Mouse (Mus musculus) ES-E14 (cell line): ENCODE measurements around the gene Srr.

Source experiments
- CHD2 ChIP-seq: IDR thresholded peaks from 2 replicates; pipeline ENCODE4 v1.6.1; 2014; ENCODE audit warnings: mild to moderate bottlenecking, low read depth, low read length, inconsistent platforms
- HCFC1 ChIP-seq: IDR thresholded peaks from 2 replicates; pipeline ENCODE4 v1.6.1; 2012; ENCODE audit warnings: low read length, inconsistent platforms, borderline replicate concordance; ENCODE audit not compliant: insufficient read depth
- MAFK ChIP-seq: IDR thresholded peaks from 2 replicates; pipeline ENCODE4 v1.6.1; 2014; ENCODE audit warnings: mild to moderate bottlenecking, low read depth, low read length, inconsistent platforms; ENCODE audit not compliant: insufficient read depth
- ZC3H11A ChIP-seq: IDR thresholded peaks from 2 replicates; pipeline ENCODE4 v1.6.1; 2012; ENCODE audit warnings: low read depth, mild to moderate bottlenecking, inconsistent platforms, low read length, borderline replicate concordance

DNA sequence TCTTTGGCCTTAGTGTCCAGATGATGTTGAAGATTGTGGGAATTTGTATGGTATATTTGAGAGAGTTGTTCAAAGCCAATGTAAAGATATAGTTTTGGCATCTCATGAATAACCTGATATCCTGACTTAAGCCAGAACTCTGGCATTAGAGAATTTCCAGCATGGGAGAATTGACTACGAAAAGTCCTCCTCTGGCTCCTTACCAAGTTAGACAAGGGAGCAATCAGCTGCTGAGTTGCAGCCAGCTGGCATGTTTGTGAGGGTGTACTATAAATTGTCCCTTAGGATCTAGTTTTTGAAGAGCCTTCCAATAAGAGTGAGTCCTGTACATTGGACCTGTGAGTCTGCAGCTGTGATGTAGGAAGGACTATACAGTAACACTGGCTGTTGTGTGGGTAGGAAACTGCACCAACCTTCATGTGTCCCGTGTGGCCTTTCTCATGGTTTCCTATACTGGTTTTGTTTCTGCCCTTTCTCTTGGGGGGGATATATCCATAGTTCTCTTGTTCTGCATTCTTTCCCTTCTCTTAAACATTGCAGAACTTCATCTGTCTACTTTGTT lies 37.2 kb upstream of the Srr start:
- TF ChIP-seq MAFK (no peak), ZC3H11A (no peak), CHD2 (no peak), HCFC1 (no peak)
